Mouse (Mus musculus): ENCODE measurements at regions not wholly inside any gene's neighbourhood (a gene's known extent, or its start where the extent isn't known, plus 50 kb on each side); places are given as distances from the start of the nearest gene placed in this dataset.

- no peak for DNase-seq
Observed at GRCm38 (mm10) chr8:15670722-15671121, 624.8 kb upstream of the BB014433 start.

GRCm38 (mm10) chr8:15670298-15670697 is 624.4 kb upstream of the BB014433 start:
- DNase-seq: no peak

GRCm38 (mm10) chr8:15669515-15669914 is 623.6 kb upstream of the BB014433 start:
- DNase-seq: no peak

- DNase-seq: no peak
Observed at GRCm38 (mm10) chr8:15660602-15661001, 614.7 kb upstream of the BB014433 start.

GRCm38 (mm10) chr8:15634769-15635366 is 589.0 kb upstream of the BB014433 start:
- peak; percentile 47 to 67 for DNase-seq

GRCm38 (mm10) chr8:15628584-15628983 is 582.7 kb upstream of the BB014433 start:
- DNase-seq: no peak

GRCm38 (mm10) chr8:15623602-15624392 is 577.9 kb upstream of the BB014433 start:
- DNase-seq: peak; percentile 25 to 33

- DNase-seq: no peak
Observed at GRCm38 (mm10) chr8:15610217-15610616, 564.3 kb upstream of the BB014433 start.

GRCm38 (mm10) chr8:15607598-15608215 is 561.8 kb upstream of the BB014433 start:
- no peak for DNase-seq

GRCm38 (mm10) chr8:15601531-15601930 is 555.7 kb upstream of the BB014433 start:
- DNase-seq: peak; percentile 21 to 47

GRCm38 (mm10) chr8:15593106-15593505 is 547.2 kb upstream of the BB014433 start:
- DNase-seq: no peak

GRCm38 (mm10) chr8:15583782-15584181 is 537.9 kb upstream of the BB014433 start:
- no peak for DNase-seq

GRCm38 (mm10) chr8:15570091-15570490 is 524.2 kb upstream of the BB014433 start:
- DNase-seq: no peak

- no peak for DNase-seq
Observed at GRCm38 (mm10) chr8:15567742-15568141, 521.9 kb upstream of the BB014433 start.

GRCm38 (mm10) chr8:15562310-15563296 is 516.7 kb upstream of the BB014433 start:
- no peak for DNase-seq

- no peak for DNase-seq
Observed at GRCm38 (mm10) chr8:15532027-15532426, 486.1 kb upstream of the BB014433 start.

- no peak for DNase-seq
Observed at GRCm38 (mm10) chr8:15525461-15525860, 479.6 kb upstream of the BB014433 start.

- DNase-seq: peak in 1 of 2 experiments; percentile 61
Observed at GRCm38 (mm10) chr8:15519896-15520295, 474.0 kb upstream of the BB014433 start.

GRCm38 (mm10) chr8:15500973-15501372 is 455.1 kb upstream of the BB014433 start:
- DNase-seq: no peak

GRCm38 (mm10) chr8:15497566-15497965 is 451.7 kb upstream of the BB014433 start:
- DNase-seq: no peak

GRCm38 (mm10) chr8:15496248-15496647 is 450.4 kb upstream of the BB014433 start:
- DNase-seq: no peak

GRCm38 (mm10) chr8:15490774-15491173 is 444.9 kb upstream of the BB014433 start:
- DNase-seq: no peak

GRCm38 (mm10) chr8:15487579-15487978 is 441.7 kb upstream of the BB014433 start:
- no peak for DNase-seq

All from cerebellum, adult 18-20 months (tissue).